Mouse (Mus musculus): ENCODE measurements around the gene Gm17334. TPM values are rescaled to one million over a fixed set of nuclear protein-coding genes. Genes with fewer than 3 reads are reported as not detected.
A peak's percentile ranks its signal among the peaks of the same experiment; 100 is the strongest.

Gene Gm17334
- total RNA-seq, 1 experiment from 2014 or later, result 0.37 TPM

DNA sequence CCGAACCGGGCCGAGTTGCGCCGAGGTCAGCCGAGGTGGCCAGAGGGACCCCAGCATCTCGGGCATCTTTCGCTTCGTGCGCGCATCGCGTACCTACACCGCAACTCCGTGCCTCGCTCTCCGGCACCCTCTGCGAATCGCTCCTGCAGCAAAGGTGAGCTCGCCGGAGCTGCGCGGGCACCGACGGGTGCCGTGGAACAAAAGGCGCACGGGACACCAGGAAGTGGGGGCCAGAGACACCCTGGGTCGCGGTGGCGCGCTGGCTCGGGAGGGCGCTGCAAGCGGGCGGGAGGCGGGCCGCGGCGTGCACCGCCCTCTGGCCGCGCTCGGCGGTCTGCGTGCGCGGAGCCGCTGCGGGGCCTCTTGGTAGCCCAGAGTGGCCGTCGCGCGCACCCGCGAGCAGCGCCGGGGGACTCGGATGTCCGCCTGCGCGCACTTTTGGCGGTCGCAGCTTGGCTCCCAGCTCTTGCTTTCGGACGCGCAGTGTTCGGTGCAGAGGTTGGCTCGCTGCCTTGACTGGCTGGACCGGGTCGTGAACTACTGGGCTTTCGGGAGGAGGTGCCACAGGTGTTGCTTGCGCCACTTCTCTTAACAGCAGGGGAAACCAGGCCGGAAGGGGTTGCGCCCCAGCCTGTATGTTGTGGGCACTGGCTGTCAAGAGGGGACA is 2.7 kb downstream of the Gm17334 start:
- DNase-seq, result peak; percentile 91

DNA sequence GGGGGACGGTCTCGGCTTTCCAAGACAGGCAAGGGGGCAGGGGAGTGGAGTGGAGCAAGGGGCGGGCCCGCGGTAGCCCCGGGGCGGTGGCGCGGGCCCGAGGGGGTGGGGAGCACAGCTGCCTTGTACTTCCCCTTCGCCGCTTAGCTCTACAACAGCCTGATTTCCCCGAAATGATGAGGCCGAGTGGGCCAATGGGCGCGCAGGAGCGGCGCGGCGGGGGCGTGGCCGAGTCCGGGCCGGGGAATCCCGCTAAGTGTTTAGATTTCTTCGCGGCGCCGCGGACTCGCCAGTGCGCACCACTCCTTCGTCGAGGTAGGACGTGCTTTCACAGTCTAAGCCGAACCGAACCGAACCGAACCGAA is 3.2 kb downstream of the Gm17334 start, which contains the start of gene Irf1:
TSS of gene Irf1 (plus strand) at position 255 of the 365 bp plus-strand sequence.
- DNase-seq, result peak; percentile 97

DNA sequence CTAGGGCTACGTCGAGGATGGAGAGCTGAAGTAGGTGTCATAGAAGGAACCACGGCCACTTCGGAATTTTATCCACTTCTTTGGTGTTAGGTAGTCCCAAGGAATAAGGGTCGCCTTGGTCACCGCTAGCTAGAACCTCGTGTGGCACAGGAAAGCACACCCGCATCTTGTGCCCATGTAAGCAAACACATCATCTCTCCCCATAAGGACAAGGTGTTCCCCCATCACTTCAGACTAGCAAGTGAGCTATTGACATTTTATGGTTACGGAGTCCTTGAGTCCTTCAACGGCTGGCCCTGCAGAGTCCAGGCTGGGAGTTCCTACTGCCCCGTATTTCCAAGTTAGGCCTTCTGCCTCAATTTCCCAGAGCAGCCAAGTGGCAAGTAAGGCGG is 3.8 kb downstream of the Gm17334 start:
- no peak for DNase-seq

DNA sequence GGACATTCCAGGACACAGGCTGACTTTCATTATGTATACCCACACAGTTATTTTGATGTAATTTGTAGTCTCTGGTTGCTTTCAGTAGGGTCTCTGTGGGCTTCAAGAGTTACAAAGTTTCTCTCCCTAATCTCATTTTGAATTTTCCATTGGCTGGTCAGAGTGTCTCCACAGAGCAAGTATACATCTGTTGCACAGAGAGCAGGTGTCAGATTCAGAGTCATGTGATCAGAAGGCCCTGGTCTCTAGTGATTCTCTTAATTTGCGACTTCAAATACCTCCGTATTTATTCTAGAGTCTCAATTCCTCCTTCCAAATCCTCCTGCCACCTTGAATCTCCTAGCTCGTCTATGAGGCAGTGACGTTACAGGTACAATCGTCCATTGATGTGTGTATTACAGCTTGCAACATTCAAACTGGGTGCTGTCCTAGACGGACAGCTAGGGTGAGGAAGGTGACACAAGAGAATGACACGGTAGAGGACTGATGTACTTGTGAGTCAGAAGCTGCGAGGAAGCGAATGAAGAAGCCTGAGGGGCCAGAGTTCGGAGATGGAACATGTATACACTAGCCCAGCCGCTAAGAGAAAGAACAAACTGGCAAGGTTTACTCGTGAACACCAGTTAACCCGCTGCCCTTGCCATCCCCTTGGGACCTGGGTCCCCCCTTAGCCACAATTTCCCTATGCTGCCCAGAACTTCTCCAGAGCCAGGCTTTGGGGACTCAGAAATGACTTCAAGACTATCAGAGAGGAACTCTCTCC is 4.4 kb downstream of the Gm17334 start:
- DNase-seq, result no peak

DNA sequence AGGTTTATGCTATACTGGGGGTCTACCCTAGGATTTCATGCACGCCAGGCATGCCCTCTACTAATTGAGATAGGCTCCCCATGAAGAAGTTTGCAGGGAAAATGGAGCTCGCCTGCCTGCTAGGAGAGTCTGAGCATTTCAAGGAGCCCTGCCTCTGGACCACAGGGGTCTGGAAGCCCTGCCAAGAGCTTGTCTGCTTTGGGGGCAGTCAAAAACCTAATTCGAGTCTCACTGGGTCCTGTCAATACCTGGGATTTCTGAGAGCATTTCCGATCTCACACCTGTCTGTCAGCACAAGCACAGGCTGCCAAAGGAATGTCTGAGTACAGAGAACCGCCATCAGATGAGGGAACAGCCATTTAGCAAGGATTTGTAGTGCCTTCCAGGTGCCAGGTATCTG is 8.4 kb downstream of the Gm17334 start:
- no peak for DNase-seq

DNA sequence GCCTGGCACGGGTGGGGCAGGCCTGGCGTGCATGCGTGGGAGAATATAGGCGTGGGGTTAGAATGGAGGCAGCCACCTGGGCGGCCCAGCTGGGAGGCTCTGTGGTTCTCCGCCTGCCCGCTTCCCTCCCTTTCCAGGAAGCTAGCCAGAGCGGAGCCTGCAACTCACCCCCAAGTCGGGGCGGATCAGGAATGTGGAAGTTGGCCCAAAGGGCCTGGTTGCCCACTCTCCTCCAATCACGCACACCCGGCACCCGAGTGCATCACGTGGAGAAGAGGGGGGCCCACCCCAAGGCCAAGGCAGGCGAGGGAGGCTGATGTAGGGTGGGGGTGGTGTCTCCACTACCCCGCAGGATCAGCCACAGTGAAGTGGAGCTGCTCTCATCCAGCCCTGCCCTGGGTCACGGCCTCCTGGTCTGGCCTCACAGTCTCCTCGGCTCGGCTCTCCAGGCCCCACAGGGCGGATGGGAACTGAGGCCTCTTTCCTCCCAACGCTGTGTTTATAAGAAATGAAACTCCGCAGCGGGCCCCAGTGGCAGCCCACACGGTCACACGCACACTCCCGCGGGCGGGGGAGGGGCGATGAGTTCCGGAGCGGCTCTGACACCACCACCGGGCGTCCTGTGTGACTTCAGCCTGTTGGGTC is 9.4 kb downstream of the Gm17334 start:
- peak; percentile 97 for DNase-seq

DNA sequence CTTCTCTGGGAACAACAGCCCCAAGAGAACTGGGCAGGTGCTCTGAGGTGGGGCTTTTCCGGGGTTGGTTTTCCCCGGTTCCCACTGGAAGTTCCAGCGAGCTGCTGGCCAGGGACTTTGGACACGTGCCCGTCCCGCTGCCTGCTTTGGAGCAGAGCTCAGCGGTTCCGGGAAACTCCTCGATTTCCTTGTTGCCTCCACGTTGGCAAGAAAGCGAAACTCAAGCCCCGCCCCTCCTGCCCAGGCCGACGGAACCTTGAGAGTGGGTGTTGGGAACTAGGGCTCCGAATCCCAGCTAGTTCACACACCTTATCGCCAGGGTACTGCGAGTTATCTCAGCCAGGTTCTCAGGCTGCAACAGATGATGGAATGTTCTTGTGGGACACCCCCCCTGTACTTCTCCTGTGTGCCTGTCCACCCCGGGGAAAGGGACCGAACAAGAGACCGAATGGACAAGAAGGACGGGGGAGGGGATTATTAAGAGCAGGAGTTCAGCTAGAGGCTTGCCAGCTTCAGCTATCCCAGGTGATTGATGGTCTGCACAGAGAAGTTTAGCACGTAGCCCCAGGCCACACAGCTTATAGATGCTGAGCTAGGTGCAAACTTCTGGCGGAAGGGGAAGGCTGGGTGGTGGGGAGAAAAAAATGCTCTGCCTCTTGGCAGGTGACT is 10.0 kb downstream of the Gm17334 start:
- peak; percentile 96 for DNase-seq

DNA sequence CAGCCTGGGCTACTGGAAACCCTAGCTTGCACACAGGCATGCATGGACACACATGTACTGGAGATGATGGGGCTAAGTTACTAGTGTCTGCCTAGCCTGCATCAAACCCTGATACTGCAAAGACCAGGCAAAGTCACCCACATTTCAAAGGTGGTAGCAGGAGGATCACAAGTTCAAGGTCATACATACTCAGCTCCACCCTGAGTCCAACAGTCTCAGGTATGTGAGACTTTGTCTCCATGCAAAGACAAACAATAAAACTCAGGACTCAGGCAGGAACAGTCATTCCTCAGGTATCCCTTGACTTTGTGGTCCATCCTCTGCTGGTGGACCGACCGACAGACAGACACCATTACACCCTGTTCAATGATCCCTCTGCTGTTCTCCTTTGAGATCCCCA is 10.6 kb downstream of the Gm17334 start:
- DNase-seq, result no peak

DNA sequence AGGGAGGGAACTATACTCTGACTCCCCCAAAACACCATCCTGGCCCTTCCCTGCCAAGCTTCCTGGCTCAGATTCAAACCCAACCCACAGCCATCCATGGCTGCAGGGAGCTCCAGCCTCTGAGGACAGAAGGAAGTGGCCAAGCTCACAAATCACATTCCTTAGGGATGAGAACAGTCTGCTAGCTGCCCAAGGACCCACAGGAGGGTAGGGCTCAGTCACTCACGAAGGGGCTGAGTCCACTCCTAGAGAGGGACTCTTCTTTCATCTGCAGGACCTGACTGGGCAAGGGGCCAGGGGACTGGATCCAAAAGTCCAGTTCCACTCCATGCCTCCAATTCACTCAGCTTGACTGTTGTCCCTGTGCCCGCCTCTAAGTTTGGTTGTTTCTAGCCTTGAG is 11.2 kb downstream of the Gm17334 start:
- peak; percentile 96 for DNase-seq

DNA sequence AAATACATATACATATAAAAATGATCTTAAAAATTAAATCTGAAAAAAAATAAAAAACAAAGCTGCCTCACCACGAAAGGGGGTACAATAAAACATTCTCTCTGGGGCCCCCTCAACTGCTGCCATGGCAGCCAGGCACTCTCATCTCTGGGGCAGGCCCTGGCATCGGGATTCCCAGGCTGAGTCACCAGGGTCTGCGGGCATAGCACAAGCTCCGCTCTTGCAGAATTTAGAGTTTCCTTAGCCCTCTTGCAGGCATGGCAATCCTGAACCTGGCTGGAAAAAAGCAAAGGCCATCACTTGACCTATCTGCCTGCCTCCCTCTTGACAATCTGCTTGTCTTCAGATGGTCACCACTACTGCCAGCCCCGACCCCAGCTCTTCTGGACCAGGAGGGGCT is 11.7 kb downstream of the Gm17334 start:
- peak; percentile 54 for DNase-seq

DNA sequence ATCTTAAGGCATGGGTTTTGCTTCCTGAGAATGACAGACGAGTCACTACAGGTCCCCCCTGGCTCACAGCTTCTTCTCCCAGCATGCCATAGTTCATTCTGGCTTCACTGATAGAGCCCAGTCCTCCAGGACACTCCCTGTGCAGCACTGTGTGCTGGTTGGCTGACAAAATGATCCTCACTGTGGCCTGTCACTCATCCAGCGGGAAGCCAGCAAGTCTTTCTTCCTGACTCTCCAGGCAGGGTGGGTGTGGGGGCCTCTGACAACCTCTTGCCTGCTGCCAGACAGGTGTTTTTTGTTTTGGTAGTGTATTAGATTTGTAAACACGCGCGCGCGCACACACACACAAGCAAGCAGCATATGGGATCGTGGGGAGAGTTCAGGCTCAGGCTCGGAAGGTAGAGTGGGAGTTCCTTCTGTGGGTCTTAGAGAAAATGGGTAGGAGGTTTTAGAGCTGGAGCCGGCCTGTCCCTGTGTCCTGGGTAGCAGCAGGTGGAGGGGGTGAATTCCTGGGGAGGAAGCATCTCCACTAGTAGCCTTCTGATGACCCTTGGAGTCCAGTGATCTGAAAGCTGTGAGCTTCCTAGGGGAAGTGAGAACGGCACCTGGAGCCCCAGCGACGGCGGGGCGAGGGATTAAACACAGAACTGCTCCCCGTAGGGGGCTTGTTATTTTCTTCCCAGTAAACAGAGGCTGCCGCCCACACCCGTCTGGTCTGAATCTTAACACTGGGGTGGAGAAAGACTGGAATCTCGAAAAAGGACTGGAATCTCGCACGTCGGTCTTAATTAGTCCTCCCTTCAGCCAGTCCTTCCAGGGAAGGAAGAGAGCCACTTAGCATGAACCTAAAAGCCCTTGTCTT is 13.2 kb downstream of the Gm17334 start:
- no peak for DNase-seq

DNA sequence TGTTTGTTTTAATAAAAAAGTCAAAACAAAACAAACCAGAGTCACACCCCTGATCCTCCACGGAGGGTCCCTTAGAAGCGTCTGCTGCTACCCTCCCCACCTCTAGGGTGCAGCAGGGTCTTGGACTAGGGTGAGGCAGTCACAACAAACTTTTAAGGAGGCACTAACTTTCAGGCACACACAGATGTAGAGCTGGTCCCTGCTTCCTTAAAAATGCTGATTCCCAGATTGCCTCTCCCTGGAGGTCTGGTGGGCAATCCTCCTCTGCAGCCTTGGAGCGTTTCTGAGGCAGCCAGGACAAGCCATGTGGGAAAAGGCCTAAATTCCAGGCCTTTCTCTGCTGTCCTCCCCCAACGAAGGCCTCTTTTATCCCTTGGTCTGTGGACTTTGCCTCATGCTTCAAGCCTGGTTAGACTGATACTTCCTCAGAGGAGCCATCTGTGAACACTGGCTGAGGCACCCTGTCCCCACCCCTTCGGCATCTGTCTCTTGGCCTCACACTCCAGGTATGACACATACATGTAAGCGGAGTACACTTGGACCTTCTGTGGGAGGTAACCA is 14.1 kb downstream of the Gm17334 start:
- peak; percentile 27 for DNase-seq

DNA sequence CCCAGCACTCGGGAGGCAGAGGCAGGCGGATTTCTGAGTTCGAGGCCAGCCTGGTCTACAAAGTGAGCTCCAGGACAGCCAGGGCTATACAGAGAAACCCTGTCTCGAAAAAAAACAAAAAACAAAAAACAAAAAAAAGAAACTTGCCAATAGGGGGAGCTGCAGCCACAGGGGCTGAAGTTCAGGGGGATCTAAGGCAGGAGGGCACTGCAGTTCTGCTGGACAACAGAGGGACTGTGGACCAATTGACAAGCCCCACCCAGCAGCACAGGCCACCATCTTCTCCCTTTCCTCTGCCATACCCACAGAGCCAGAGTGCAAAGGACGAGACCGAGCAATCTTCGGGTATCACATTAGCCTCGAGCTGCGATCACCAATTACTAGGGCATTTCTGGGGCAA is 15.0 kb downstream of the Gm17334 start:
- peak; percentile 50 for DNase-seq

DNA sequence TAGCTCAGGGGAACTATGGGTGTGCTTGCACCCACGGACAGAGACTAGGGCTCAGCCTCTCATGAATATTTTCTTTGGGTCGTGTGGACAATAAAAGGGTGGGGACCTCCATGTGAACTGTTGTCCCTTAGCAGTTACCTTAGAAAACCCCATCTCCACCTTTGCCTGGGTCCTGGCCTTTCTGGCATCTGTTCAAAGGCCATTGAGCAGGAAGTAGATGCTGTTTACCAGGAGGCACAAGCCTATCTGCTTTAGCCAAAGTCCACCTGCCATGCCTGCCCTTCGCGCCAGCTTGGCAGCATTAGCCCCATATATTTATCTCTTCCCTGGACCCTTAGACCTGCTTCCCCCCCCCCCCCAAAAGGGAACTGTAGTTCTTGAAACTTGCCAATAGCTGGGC is 15.4 kb downstream of the Gm17334 start:
- DNase-seq, result no peak

DNA sequence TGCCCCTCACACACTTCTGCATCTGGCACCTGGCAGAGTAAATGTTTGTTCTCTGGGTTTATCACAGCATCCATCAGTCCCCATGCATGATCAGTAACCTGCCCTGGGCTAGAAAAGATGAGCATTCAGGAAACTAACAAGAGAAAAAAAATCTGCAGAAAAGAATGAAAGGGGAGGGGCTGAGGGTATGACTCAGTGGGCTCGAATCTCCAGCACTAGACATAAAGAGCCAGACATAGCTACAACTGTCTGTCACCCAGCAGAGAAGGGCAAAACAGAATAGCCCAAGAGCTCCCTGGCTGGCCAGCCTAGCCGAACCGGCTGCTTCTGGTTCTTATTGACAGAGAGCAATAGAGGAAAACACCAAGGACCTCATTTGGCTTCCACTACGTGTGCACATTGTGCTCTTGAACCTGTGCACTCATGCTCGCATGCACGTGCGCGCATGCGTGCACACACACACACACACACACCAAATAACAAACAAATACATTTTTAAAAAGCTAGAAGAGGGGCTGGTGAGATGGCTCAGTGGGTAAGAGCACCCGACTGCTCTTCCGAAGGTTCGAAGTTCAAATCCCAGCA is 17.9 kb downstream of the Gm17334 start:
- DNase-seq, result no peak

DNA sequence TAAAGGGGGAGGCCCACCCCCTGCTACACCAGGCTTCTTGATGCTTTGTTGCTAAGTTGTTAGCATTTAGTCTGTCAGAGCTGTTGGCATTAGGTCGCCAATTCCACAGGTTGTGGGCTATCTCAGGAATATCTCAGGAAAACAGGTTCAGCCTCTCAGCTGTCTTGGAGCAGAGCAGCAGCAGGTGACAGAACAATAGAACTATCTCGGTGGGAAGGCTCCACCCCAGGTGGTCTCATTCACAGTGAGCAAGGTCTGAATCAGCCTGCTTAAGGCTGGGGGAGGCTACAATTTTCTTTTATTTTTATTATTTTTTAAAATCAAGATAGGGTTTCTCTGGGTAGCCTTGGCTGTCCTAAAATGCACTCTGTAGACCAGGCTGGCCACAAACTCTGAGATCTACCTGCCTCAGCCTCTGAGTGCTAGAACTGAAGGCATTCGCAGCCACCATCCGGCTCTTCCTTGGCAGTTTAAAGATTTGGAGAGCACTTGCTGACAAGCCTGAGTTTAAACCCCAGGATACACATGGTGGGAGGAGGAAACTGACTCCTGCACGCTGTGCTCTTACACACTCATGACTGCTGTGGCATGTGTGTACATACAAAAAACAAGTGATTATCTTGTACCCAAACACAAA is 23.2 kb downstream of the Gm17334 start:
- DNase-seq, result no peak

DNA sequence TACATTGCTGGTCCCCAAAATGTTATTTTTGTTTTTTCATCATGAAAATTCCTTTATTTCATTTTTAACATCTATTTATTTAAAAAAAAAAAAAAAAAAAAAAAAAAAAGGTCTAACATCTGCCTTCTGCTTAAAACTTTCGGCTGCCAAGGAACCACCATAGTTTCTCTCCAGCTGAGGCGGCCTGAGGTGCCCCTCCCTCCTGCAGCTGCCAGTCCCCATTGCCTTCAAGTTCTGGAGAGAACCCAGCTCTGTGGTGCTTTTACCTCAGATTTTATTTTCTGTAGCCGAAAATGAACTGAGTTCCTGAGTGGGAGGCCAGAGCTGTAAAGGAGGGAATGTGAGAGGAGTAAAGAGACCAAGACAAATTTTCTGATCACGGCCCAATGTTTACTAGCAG is 23.7 kb downstream of the Gm17334 start:
- no peak for DNase-seq

DNA sequence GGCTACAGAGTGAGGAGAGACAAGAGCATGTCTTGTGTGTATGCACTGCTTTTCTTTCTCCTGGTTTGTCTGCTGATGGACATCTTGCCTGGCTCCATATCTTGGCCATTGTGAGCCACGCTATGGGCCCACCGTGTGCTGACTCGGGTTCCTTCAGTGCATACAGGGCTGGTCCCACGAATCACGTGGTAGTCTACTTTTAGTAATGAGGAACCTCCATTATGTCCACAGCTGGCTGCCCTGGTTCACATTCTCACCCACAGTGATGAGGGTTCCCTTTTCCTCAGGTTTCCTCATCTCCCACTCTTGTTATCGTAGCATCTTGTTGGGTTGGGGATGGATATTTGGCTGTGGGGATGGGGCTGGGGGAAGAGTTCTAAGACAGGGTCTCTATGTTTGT is 24.4 kb downstream of the Gm17334 start:
- DNase-seq, result no peak

DNA sequence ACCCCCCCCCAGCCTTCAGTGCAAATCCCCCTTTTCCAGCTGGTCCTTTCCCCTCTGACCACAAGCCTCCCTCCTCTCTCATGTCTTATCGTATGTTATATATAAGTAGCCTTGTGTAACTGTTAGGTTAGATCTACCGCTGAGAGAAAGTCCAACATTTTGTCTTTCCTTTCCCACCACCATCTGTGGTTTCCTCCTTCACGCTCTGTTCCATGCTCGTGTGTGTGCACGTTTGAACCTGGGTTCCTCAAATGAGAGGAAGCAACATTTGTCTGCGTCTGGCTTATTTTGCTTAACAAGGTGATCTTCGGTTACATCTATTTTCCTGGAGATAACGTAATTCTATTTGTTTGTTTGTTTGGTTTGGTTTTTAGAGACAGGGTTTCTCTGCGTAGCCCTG is 25.0 kb downstream of the Gm17334 start:
- no peak for DNase-seq

DNA sequence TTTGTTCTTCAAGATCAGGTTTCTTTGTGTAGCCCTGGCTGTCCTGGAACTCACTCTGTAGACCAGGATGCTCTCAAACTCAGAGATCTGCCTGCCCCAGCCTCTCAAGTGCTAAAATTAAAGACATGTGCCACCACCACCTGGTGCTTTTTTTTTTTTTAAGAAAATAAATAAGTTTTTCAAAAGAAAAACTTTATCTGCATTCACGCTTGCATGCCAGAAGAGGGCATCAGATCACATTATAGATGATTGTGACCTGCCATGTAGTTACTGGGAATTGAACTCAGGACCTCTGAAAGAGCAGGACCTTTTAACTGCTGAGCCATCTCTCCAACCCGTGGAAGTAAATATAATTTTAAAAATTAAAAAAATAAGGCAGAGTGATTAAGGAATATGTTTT is 27.7 kb downstream of the Gm17334 start:
- no peak for DNase-seq

DNA sequence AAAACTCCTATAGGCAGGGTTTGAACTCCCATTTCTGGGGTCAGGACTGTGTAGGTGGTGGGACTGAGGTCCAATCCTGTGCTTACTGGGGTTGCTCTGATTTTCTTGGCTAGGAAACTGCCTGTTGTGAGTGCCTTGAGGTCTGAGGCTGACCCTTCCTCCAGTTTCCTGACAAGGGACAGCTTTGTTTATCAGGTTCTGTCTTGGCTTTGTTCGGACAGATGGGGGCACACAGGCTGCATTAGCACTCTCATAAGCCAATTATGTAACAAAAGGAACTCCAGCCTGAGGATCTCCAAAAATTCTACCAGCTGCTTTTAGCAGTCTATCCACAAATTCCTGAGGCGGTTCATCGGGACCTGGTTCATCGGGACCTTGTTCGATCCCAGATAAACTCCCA is 30.6 kb downstream of the Gm17334 start:
- DNase-seq, result no peak

All from adrenal gland, postnatal 14 days (tissue).